Mouse (Mus musculus): Measurements from ENCODE around the gene Pramel5.
"Not testable (repeated sequence)": the region's sequence is repeated elsewhere in the genome, so short reads cannot be mapped to it uniquely, and the experiment has no call there.

Gene Pramel5

DNA sequence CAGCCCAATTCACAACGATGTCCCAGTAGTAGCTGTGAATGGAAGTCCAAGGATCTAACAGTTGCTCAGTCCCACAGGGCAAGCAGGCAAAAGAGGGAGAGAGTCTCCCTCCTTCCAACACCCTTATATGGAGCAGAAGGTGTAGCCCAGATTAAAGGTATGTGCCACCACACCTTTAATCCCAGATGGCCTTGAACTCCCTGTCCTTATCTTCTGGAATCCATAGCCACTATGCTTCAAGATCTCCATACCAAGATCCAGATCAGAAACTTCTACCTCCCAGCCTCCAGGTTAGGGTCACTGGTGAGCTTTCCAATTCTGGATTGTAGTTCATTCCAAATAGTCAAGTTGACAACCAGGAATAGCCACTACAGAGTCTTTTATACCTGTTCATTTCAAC is at the start of gene Pramel5:
Pramel5 (minus strand) TSS at position 101 of the 400 bp plus-strand sequence.
- in situ Hi-C loops (cut with MboI, MseI) = not testable (repeated sequence)

DNA sequence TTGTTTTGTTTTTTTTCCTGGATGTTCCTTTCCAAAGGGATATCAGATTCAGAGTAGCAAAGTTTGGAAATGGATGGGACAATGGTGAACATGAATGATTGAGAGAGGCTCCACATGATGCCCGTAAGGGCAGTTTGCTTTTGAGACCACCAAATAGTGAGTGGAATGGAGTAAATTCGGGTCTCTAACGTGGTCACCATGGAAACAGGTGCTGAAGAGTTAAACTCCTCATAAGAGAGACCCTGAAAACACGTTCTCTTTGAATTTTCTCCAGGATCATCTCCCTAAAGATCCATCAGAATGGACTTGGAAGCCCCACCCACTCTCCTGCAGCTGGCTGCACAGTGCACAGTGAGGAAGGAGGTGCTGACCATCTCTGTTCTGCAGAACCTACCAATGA is 49.7 kb upstream of the Pramel5 start, which contains the start of gene Gm13128:
Gm13128 (plus strand) TSS at position 301 of the 400 bp plus-strand sequence.
- in situ Hi-C loops (cut with MboI, MseI) = loop anchor here (5.0 kb wide), 1 partner anchor 338 kb away; the partner anchor contains the start of gene Pramef17

DNA sequence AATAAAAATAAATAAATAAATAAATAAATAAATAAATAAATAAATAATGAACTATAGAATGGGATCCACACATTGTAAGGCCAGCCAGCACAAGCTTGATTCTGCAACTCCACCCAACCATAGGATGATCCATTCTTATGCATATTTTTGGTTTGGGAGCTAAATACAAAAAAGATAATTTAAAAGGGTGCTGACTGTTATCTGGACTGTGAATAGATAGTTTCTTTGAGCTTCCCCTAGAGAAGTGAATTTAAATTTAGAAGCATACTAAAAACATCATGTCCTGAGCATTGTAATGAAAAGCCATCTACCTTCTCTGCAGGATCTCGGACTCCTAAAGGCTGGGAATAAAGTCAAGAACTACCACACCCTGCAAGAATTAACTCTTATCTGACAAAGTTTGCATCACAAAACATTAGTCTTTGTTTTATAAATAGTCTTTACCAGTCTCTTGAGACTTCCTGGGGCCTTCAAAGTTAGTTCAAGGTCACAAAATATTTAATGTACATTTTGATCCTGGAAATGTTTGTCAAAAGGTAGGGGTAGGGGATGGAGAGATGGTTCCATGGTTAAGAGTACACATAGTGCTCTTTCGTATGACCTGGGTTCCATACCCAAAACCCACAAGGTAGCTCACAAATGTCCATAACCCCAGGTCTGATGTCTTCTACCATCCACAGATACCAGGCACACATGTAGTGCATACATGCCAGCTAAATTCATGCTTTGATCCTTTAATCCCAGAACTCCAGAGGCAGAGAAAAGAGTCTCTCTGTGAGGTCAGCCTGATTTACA is 32.6 kb upstream of the Pramel5 start:
- in situ Hi-C loops (cut with MboI, MseI) = not testable (repeated sequence)

DNA sequence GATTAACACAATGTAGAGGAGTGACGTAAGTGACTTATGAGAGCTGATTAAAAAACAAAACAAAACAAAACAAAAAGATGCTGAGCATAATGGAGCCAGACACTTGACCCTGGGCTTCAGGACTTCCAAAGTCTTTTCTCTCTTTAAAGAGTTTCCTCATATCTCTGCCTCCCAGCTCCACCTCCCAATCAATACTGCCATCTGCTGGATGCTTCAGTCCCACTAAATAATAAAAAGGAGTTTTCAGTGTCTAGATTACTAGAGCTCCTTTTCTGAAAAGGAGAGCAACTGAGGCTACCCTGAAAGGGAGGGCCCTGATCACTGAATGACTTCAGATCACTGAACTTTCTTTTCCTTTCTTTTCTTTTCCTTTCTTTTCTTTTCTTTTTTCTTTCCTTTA is 19.1 kb upstream of the Pramel5 start:
- in situ Hi-C loops (cut with MboI, MseI) = not testable (repeated sequence)

DNA sequence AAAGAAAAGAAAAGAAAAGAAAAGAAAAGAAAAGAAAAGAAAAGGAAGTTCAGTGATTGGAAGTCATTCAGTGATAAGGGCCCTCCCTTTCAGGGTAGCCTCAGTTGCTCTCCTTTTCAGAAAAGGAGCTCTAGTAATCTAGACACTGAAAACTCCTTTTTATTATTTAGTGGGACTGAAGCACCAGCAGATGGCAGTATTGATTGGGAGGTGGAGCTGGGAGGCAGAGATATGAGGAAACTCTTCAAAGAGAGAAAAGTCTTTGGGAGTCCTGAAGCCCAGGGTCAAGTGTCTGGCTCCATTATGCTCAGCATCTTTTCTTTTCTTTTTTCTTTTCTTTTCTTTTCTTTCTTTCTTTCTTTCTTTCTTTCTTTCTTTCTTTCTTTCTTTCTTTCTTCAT is 25.5 kb downstream of the Pramel5 start:
- in situ Hi-C loops (cut with MboI, MseI) = not testable (repeated sequence)
